Mouse (Mus musculus): ENCODE results near the gene Ppp1r1b. TPM values are rescaled to one million over a fixed set of nuclear protein-coding genes. Genes with fewer than 3 reads are reported as not detected.
A peak's percentile ranks its signal among the peaks of the same experiment; 100 is the strongest.

Ppp1r1b gene
- total RNA-seq, 2 experiments from 2014 or later = 225 to 310 TPM

GRCm38 (mm10) chr11:98327136-98328030 lies 20.8 kb upstream of the Ppp1r1b start:
- DNase-seq (ENCODE audit: low spot score in 2 of 2) = no peak

GRCm38 (mm10) chr11:98328031-98328370 lies 20.2 kb upstream of the Ppp1r1b start:
- DNase-seq (ENCODE audit: low spot score in 2 of 2) = peak in 1 of 2 experiments; percentile 35

GRCm38 (mm10) chr11:98328371-98329069 lies 19.7 kb upstream of the Ppp1r1b start:
- DNase-seq (ENCODE audit: low spot score in 2 of 2) = peak in 1 of 2 experiments; percentile 52

GRCm38 (mm10) chr11:98329081-98329959 lies 18.9 kb upstream of the Ppp1r1b start, which contains the start of gene Neurod2:
TSS of gene Neurod2 (minus strand) at chr11:98329648.
- peak; percentile 73 to 78 for DNase-seq (ENCODE audit: low spot score in 2 of 2)

- no peak for DNase-seq (ENCODE audit: low spot score in 2 of 2)
Observed at GRCm38 (mm10) chr11:98329960-98330744, 18.1 kb upstream of the Ppp1r1b start.

- no peak for DNase-seq (ENCODE audit: low spot score in 2 of 2)
Observed at GRCm38 (mm10) chr11:98330745-98331204, 17.4 kb upstream of the Ppp1r1b start.

GRCm38 (mm10) chr11:98331401-98331800 lies 16.8 kb upstream of the Ppp1r1b start:
- no peak for DNase-seq (ENCODE audit: low spot score in 2 of 2)

GRCm38 (mm10) chr11:98332186-98332585 lies 16.0 kb upstream of the Ppp1r1b start:
- no peak for DNase-seq (ENCODE audit: low spot score in 2 of 2)

- no peak for DNase-seq (ENCODE audit: low spot score in 2 of 2)
Observed at GRCm38 (mm10) chr11:98332841-98333240, 15.4 kb upstream of the Ppp1r1b start.

- DNase-seq (ENCODE audit: low spot score in 2 of 2) = no peak
Observed at GRCm38 (mm10) chr11:98333263-98333696, 14.9 kb upstream of the Ppp1r1b start.

- DNase-seq (ENCODE audit: low spot score in 2 of 2) = peak in 1 of 2 experiments; percentile 54
Observed at GRCm38 (mm10) chr11:98333981-98334741, 14.0 kb upstream of the Ppp1r1b start.

- no peak for DNase-seq (ENCODE audit: low spot score in 2 of 2)
Observed at GRCm38 (mm10) chr11:98335250-98335649, 13.0 kb upstream of the Ppp1r1b start.

GRCm38 (mm10) chr11:98336245-98337107 lies 11.7 kb upstream of the Ppp1r1b start:
- DNase-seq (ENCODE audit: low spot score in 2 of 2) = no peak

GRCm38 (mm10) chr11:98338507-98338961 lies 9.7 kb upstream of the Ppp1r1b start:
- DNase-seq (ENCODE audit: low spot score in 2 of 2) = peak; percentile 85 to 90

- no peak for DNase-seq (ENCODE audit: low spot score in 2 of 2)
Observed at GRCm38 (mm10) chr11:98339071-98339501, 9.1 kb upstream of the Ppp1r1b start.

- no peak for DNase-seq (ENCODE audit: low spot score in 2 of 2)
Observed at GRCm38 (mm10) chr11:98339679-98340287, 8.4 kb upstream of the Ppp1r1b start.

GRCm38 (mm10) chr11:98340597-98340996 lies 7.6 kb upstream of the Ppp1r1b start:
- DNase-seq (ENCODE audit: low spot score in 2 of 2) = no peak

- no peak for DNase-seq (ENCODE audit: low spot score in 2 of 2)
Observed at GRCm38 (mm10) chr11:98341174-98341573, 7.0 kb upstream of the Ppp1r1b start.

Measured in left cerebral cortex, adult 18-20 months (tissue).